Mouse (Mus musculus) ES-CJ7 (cell line): Measurements from ENCODE around the gene Fubp3.
"Not testable (repeated sequence)": the region's sequence is repeated elsewhere in the genome, so short reads cannot be mapped to it uniquely, and the experiment has no call there.

Experiments
- DNase-seq: peaks from one replicate; pipeline ENCODE4 v3.0.0; 2011; ENCODE audit warnings: low read depth, low spot score

Fubp3 gene

DNA sequence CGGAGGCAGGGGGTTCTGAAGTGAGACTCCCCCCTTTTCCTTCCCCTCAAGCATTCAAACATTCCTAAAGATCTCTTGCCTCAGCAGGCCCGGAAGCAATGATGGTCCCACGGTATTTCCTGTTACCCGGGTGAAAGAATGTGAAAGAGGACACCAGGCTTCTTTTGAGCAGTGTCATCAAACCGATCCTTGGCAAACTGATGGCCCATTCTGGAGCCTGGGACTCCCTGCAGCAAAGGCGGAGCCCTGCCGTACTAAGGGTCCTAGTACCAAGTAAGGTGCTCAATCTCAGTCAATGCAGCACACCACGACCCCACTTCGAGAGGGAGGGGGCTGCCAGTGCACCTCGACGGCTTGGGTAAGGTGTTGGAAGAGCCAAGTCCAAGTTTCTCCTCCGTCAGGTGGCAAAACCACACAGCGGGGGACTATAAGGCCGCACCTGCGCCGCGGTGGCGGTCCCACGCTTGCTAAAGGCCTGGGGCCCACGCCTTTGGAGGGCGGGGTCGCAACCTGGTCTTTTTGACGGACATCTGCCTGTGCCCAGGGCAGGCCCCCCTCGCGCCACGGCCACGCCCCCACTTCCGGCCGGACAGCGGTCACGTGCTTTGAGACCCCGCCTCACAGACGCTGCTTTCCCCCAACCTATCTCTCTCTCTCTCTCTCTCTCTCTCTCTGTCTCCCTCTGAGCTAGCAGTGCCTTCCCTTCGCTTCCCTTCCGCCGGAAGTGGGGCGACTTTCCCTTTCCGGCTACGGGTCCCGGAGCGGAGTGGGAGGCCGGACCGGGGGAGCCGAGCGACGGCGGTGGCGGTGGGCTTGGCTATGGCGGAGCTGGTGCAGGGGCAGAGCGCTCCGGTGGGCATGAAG lies at the start of gene Fubp3:
TSS of gene Fubp3 (plus strand) at position 601 of the 864 bp plus-strand sequence.
- DNase-seq, result peak; percentile 99

DNA sequence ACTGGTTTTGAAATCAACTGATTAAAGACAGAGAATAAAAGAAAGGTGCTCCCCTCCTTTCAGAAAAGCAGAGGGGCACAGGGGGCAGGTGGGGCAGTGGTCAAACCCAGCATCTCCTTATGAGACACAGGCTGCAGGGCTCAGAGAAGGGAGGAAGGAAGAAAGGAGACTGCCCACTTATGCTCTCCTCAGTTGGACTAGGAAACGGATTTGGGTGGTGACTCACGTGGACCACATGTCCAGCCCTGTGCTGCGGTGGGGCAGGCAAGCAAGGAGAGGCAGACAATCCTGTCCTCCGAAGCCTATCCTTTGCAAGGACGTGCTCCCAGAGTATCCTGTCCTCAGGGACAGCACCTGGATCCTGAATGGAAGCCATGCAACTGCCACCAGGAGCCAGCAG lies 47.8 kb upstream of the Fubp3 start:
- no peak for DNase-seq

DNA sequence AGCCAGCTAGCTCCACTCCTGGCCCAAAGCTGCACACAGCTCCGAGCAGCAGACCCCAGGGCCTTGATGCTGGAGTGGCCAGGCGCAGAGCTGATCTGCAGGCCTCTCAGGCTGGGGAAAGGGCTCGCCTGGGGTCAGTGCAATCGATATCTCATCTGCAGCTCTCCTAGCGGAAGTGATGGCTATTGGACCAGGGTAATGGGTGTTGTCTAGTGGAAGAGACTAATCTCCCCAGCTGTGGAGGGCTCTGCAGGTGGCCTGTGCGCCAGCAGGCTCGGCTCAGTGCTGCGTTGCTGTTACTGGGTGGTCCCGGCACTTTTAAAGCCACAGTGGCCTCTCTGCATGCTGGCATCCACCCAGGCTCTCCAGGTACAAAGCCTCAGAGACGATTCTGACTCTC lies 46.7 kb upstream of the Fubp3 start:
- no peak for DNase-seq

DNA sequence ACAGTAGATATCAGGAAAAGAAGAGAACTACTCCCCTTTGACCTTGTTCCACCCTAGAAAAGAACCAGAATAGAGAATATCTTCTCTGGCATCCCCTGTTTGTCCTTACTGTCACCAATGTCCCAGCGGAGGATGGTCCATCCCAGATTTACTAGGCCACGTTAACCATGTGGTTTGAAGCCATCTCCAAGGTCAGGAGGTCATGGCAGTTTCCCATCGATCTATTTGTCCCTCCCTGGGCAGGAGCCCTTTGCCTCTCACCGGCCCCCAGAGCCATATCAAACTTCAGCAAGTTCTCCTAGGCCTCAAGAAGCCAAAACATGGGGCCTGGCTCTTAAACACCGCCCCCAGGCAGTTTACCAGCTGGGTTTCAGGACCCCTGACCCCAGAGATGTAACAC lies 42.2 kb upstream of the Fubp3 start:
- DNase-seq, result no peak

DNA sequence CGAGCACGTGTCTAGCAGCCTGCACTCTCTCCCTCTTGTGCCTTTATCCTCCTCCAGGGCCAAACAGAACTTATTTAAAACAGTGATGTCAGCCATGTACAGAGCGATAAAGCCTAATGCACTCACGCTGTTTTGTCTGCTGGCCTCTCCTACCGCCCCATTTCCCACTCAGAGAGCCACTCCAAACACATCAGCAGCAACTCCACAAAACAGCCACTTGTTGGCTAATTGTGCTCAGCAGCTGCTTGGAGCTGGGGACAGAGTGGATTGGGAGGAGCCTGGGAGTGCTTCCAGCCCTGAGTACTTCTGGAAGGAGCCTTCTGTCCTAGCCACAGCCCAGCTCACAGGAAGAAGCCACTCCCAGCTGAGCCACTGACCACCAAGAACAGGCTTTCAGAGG lies 35.4 kb upstream of the Fubp3 start:
- DNase-seq, result no peak

DNA sequence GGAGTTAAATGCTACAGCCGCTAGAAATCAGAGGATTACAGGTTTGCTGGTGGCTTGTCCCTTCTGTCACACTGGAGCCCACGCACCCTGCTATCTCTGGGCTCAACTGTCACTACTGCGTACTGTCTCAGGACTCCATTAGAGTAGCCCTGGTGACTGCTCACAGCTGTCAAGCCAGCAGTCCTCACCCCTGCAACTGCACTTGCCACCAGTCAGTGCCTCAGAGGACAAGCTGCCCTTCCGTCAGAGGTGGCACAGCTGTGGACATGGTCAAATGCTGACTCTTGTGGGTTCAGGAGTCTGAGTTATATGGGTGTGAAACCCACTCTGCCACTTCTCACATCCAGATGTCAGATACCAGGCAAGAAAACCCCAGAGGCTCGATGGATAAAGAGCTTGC lies 33.7 kb upstream of the Fubp3 start:
- DNase-seq, result no peak

DNA sequence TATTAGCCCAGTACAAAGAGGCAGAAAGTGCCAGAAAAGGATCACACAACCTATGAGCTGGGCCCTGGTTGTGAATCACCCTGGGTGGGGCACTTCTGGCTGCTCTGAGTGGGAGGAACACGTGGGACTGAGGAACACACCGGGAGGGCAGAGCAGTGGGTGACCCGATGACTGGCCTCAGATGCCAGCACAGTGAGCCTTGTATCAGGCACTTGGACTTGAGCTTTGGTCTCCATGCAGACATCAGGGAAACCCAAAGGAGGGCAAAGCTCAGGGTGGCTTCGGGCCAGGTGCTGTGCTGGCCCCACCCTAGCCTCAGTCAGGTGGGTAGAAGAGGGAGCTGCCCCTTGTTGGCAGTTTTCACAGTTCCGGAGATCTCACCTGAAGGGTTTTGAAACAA lies 30.9 kb upstream of the Fubp3 start:
- DNase-seq, result no peak

DNA sequence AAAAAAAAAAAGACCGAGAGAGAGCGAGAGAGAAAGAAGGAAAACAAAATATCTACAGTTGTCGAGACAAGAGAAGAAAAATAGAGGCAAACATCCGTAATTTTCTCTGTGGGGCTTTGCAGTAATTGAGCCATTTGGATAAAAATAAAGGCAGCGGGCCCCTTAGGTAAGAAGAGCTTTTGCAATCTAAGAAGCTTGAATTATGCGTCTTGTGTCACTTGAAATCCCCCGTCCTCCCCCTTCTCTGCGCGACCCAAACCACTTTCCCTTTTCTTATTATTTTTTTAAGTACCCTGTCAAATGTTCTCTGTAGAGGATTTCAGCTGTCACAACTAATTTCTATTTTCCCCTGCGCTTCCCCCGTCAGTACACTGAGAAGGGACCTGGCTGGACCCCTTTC lies 24.7 kb upstream of the Fubp3 start:
- no peak for DNase-seq

DNA sequence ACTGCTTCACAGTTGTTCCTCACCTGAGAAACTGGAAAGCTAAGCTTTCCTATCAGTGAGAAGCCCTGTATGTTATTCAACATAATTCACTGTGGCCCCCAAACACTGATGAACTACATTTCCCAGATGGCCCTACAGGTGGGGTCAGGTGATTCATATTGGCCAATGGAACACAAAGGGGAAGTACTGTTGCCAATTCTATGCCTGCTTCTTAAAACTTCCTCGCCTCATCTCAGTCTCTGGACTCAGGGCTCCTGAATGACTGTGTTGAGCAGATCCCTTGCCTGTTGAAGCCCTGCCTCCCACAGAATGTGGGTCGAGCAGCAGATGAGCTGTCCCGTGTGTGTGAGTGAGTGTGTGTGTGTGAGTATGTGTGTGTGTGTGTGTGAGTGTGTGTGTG lies 21.9 kb upstream of the Fubp3 start:
- peak; percentile 56 for DNase-seq

DNA sequence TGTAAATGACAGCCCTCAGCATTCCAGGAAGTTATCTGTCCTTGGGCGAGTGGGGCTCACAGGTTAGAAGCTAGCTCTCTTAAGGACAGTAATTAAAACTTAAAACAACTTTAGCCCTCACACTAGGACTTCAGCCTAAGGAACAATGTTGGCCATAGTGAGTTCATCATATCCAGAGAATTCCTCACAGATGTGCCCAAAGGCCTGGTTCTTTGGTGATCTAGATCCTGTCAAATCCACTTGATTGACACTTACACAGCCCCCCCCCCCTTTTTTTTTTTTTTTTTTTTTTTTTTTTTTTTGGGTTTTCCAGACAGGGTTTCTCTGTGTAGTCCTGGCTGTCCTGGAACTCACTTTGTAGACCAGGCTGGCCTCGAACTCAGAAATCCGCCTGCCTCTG lies 21.1 kb upstream of the Fubp3 start:
- not testable (repeated sequence) for DNase-seq

DNA sequence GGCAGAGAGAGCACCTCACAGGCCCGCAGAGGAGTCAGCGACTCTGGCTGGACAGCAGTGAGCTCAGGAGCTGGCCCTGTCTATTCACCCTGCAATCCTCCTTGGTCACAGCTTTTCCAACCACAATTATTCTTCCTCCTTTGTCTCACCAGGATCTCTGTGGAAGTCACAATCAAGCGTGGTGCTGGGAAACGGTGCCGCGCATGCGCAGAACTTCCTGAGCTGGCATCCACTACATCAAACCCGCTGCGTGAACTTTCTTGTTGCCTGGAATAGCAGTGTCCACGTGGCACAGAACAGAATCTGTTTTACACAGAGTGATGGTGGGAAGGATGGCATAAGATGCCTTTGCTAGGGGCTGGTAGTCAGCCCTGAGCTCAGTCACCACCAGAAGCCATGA lies 20.5 kb upstream of the Fubp3 start:
- peak; percentile 47 for DNase-seq

DNA sequence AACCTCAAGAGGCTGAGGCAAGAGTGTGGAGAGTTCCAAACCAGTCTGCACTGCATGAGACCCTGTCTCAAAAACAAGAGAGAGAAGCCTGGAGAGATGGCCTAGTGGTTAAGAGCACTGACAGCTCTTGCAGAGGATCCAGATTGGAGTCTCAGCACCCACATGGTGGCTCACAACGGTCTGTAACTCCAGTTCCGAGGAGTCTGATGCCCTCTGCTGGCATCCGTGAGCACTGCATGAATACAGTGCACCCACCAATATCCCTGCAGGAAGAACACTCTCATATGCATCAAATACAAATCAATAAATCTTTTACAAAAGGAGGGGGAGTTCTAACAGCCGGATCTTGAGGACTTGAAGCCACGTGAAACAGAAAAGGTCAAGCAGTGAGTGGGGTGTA lies 17.8 kb upstream of the Fubp3 start:
- DNase-seq, result peak; percentile 63

DNA sequence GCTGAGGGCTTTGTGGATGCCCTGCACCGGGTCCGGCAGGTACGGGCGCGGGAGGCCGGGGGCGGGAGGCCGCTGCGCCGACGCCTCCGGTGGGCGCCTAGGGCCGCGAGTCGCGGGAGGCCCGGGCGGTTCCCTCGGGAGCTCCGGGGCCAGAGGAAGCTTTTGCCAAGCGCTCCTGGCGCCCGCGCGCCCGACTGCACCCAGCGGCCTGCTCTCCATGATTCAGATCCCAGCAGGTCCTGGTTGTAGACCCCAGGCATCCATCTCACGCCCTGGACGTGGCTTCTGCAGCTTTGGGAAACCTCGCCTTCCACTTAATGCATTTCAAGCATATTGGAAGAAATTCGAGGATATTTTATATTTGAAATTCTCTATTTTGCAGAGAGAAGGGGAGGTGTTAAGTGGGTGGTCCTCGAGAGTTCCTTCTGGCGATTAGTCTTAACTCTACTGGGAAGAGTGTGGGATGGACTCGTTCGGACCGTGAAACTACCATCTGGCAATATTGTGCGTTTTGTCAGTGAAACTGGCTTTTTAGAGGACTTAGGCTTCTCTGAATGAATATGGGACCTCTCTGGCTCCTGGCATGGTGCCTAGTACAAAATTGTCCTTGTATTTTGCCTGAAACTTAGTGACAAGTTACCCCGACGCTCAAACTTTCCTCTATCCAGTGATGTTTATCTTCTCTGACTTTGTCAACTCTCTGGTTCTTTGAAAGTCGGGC lies 624 bp downstream of the Fubp3 start:
- DNase-seq, result no peak

DNA sequence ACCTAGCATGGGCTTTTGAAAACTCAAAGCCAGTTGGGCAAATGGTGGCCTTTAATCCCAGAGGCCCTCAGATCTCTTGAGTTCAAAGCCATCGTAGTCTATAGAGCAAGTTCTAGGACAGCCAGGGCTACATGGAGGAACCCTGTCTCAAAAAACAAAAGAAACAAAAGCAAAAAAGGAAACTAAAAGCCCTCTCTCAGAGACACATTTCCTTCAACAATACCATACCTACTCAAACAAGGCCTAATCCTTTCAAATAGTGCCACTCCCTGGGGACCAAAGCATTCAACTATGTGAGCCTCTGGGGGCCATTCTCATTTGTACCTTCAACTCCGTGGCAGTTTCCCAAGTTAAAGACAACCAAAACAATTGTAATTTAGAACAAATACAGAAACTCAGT lies 9.2 kb downstream of the Fubp3 start:
- no peak for DNase-seq

DNA sequence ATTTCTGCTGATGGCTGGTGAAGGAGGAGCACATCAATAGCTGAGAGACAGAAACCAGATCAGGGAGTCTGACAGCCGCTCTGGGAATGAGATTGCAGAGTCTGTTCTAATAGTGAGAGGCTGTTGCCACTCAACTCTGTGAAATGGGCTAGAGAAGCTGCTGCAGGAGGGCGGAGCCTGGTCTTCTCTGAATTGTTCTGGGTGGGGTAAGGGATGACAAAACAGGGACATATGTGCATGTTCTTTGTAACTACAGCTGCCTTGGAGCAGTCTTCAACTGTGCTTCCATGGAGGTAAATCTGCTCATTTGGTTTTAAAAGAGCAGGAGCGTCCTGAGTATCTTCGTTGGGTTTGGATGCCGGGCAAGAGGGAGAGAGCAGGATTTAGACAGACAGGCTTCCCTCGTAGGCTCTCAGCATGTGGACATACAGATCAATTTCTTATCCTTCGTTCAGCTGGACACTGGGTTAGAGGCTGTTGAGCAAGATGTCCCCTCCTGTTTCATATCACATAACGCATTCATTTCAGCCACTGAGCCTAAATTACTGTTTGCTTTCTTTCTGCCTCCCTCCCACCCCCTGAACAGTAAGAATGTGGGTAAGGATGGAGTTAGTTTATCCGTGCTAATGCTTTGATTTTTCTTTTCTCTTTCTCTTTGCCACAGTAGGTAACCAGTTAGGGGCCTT lies 19.5 kb downstream of the Fubp3 start:
- peak; percentile 33 for DNase-seq

DNA sequence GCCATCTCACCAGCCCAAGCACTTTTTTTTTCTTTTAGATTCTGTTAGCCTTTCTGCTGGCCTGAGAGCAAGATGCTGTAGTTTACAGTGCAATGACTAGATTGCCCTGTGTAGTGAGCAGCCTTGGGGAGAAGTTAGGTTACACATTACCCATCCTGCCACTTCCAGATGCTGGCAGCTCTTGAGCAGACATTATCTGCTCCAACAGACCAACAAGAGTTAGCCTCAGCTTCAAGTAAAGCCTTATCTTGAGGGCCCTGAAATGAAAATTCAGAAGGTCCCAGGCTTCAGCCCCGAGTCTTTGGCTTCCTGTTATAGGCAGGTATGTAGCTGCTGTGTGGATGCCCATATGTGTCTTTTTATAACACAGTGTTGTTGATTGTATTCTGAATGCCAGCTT lies 35.1 kb downstream of the Fubp3 start:
- DNase-seq, result no peak

DNA sequence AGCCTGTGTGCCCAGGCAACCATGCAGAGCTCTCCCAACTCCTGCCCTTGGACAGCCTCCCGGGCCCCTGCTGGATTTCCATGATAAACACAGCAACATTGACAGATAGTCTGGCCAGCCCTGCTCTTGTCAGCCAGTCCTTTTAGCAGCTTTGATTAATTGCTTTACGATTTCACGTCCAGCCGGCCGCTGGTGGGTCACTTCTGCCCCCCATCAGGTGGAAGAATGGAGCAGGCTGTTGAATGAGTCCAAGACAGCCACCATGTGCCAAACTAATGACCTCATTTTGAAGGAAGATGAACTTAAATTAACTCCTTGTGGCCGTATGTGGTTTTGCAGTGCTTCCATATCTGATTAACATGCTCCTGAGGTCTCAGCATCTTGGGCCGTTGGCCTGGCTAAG lies 37.4 kb downstream of the Fubp3 start:
- peak; percentile 33 for DNase-seq

DNA sequence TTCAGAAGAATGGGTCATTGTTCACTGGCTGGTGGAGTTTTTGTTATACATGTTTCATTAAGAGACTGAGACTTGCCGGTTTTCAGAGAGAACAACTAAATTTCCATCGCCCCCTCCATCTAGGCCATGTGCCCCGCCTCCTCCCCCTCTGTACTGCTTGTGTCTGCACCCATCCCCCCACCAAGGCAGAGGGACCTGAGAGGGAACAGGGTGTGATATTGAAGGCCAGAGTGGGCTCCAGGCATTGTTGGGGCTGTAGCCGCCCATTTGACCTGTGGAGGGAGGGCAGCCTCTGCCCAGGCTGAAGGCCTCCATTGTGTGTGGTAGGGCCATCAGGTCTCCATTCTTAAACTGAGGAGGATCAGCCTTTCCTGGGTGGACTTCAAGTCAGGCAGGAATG lies 38.5 kb downstream of the Fubp3 start:
- no peak for DNase-seq

DNA sequence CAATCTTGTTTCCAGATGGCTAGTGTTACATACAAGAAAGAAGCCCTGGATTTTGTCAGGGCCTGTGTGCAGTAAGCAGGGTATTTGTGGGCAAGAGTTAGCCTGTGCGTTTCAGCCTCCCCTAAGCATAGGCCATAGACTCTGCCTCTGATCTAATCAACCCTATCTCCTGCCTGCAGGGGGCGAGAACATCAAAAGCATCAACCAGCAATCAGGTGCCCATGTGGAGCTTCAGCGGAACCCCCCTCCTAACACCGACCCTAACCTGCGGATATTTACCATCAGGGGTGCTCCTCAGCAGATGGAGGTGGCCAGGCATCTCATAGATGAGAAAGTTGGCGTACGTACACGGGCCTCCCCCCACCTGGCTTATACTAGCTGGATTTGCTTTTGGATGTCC lies 38.9 kb downstream of the Fubp3 start:
- peak; percentile 56 for DNase-seq

DNA sequence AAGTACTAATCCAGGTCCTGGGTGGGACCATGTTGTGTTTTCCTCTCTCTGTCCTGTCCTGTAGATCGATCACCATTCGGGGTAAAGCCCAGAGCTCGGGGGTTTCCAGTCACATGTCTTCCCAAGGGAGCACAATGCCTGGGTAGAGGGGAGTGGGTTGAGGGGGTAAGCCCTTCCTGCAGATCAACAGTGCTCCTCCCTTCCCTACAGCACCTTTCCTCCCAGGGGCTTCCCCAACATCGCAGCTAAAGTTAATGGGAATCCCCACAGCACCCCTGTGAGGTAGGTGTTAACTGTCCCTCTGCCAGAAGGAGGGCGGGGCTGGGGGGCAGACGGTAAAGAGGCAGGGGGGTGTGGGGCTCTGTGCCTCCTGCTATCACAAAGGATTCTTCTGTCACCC lies 40.2 kb downstream of the Fubp3 start:
- DNase-seq, result no peak

DNA sequence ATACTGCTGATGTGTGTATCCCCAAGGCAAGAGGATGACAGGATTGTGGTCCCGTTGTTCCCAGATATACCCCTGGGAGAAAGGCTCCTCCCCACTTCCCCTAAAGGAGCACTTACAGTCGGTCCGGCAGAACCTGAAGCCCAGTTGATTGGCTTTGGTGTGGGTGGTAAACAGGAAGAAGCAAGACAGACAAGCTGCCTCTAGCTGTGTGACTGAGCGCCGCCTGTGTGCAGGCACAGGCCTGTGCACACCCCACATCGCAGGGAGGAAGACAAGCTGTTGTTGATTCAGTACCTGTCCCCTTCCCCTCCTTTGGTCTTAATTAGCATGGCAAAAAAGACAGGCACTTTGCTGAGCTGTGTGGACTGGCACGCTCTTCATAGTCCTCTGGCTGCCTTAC lies 41.3 kb downstream of the Fubp3 start:
- DNase-seq, result no peak

DNA sequence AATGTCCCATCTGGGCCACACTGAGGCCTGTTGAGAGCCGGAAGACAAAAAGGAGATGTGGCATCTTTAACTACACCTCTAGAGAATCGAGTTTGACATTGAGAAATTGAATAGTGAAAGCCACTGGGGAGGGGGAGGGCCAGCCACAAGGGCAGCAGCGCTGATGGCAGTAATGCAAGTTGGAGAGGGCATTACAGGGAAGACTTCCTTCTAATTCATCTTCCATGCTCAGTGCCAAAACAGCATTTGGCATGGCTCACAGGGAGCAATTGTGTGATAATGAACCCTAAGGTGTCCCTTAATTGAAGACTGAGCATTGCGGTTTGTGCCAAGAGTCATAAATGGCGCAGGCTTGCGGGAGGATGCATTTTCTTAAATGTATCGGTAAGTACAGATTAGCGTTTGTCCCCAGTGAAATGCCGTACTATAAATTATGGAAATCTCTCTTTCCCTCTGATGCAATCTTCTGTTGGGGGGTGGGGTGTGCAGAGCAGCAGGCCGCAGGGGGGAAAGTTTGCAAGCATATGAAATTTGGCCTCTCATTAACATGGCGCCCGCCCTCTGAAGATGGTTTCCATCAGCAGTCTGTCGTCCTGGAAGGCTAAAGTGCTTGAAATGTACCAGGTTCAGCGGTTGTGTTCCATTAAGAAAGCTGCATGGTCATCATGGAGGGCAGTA lies 46.2 kb downstream of the Fubp3 start:
- no peak for DNase-seq
